Mouse (Mus musculus) stomach, embryonic 16.5 days (tissue): ENCODE data around the gene Gab2. TPM values are rescaled to one million over a fixed set of nuclear protein-coding genes. Genes with fewer than 3 reads are reported as not detected.

ENCODE experiments used
- ATAC-seq: fragments of 200-750 bp; cut with Nextera tagmentation; 2 replicates; pipeline ENCODE4 v1.8.0; 2017; ENCODE audit warnings: moderate number of reproducible peaks, moderate TSS enrichment; ENCODE audit not compliant: insufficient read depth, low FRiP score
- H3K27ac ChIP-seq: fragments of 300-500 bp; sonication (generic); 2 replicates; pipeline ENCODE4 v1.5.1; 2014; ENCODE audit warnings: low read length
- H3K27me3 ChIP-seq: fragments of 300-500 bp; sonication (generic); 2 replicates; pipeline ENCODE4 v1.6.1; 2014; ENCODE audit warnings: low read length, control low read depth, mixed read lengths; ENCODE audit not compliant: control insufficient read depth, insufficient read depth
- H3K36me3 ChIP-seq: fragments of 300-500 bp; sonication (generic); 2 replicates; pipeline ENCODE4 v1.6.1; 2014; ENCODE audit warnings: low read length; ENCODE audit not compliant: control insufficient read depth, insufficient read depth
- H3K4me1 ChIP-seq: fragments of 300-500 bp; sonication (generic); 2 replicates; pipeline ENCODE4 v1.6.1; 2014; ENCODE audit warnings: low read length, control low read depth, mixed read lengths; ENCODE audit not compliant: control insufficient read depth, insufficient read depth
- H3K4me2 ChIP-seq: fragments of 300-500 bp; sonication (generic); 2 replicates; pipeline ENCODE4 v1.6.1; 2014; ENCODE audit warnings: low read depth, low read length, mixed read lengths
- H3K4me3 ChIP-seq: fragments of 300-500 bp; sonication (generic); replicated peaks from 2 replicates; pipeline ENCODE4 v1.5.1; 2014; ENCODE audit warnings: mild to moderate bottlenecking, low read length
- H3K9ac ChIP-seq: fragments of 300-500 bp; sonication (generic); 2 replicates; pipeline ENCODE4 v1.6.1; 2014; ENCODE audit warnings: low read length
- H3K9me3 ChIP-seq: fragments of 300-500 bp; sonication (generic); replicated peaks from 2 replicates; pipeline ENCODE4 v1.6.1; 2016; ENCODE audit warnings: low read length, control low read depth; ENCODE audit not compliant: control insufficient read depth
- WGBS: fragments of 180-500 bp; shearing (Covaris S2); extraction: QIAGEN DNeasy Blood & Tissue Kit; methylation state at CpG from one replicate; pipeline ENCODE4 v1.1.7; 2014; 5-methylcytosine and 5-hydroxymethylcytosine counted together
- polyA plus RNA-seq: library from polyadenylated mRNA; unstranded; fragments of >200 nt; fragmentation: Nextera tagmentation; extraction: Ambion mirVana; gene quantifications from 2 replicates; pipeline ENCODE4 v1.2.1, GENCODE M21; 2015

The Gab2 gene
- polyA plus RNA-seq, 1 experiment from 2014 or later = 8.3 TPM

DNA sequence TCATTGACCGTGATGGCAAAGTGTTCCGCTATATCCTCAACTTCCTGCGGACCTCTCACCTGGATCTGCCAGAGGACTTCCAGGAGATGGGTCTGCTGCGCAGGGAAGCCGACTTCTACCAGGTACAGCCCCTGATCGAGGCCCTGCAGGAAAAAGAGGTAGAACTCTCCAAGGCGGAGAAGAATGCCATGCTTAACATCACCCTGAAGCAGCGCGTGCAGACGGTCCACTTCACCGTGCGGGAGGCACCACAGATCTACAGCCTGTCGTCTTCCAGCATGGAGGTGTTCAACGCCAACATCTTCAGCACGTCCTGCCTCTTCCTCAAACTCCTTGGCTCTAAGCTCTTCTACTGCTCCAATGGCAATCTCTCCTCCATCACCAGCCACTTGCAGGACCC lies 266.1 kb downstream of the Gab2 start:
- no peak for ATAC-seq

GRCm38 (mm10) chr7:97348318-97348717 lies 266.9 kb downstream of the Gab2 start:
- Histone ChIP-seq H3K27ac (no peak overlapping the region), H3K9me3 (no peaks in the 10 kb centered on the region), H3K27me3 (no peaks in the 10 kb centered on the region), H3K4me3 (no peak overlapping the region), H3K9ac (no peak overlapping the region), H3K4me2 (no peak overlapping the region), H3K36me3 (no peaks in the 10 kb centered on the region), H3K4me1 (peaks cover 11% of the 10 kb centered on the region)
- no peak for ATAC-seq
- 89% methylated on average over 3 of the region's 3 CpGs for WGBS

More for the DNA sequence above, 266.1 kb downstream of the Gab2 start:
- 97% methylated on average over 15 of the region's 15 CpGs for WGBS
- no peak overlapping the region for H3K4me2 ChIP-seq
- H3K27me3 ChIP-seq = no peaks in the 10 kb centered on the region
- H3K9me3 ChIP-seq = no peaks in the 10 kb centered on the region
- H3K4me3 ChIP-seq = no peak overlapping the region
- no peak overlapping the region for H3K9ac ChIP-seq
- H3K36me3 ChIP-seq = no peaks in the 10 kb centered on the region
- H3K27ac ChIP-seq = no peak overlapping the region
- peaks cover 12% of the 10 kb centered on the region for H3K4me1 ChIP-seq

- Histone ChIP-seq H3K4me2 (no peak overlapping the region), H3K27me3 (no peaks in the 10 kb centered on the region), H3K27ac (no peak overlapping the region), H3K4me3 (no peak overlapping the region), H3K9ac (no peak overlapping the region), H3K36me3 (no peaks in the 10 kb centered on the region), H3K4me1 (peaks cover 7% of the 10 kb centered on the region), H3K9me3 (no peaks in the 10 kb centered on the region)
- ATAC-seq = no peak
- 83% methylated on average over 5 of the region's 5 CpGs for WGBS
Observed at GRCm38 (mm10) chr7:97348836-97349235, 267.4 kb downstream of the Gab2 start.

DNA sequence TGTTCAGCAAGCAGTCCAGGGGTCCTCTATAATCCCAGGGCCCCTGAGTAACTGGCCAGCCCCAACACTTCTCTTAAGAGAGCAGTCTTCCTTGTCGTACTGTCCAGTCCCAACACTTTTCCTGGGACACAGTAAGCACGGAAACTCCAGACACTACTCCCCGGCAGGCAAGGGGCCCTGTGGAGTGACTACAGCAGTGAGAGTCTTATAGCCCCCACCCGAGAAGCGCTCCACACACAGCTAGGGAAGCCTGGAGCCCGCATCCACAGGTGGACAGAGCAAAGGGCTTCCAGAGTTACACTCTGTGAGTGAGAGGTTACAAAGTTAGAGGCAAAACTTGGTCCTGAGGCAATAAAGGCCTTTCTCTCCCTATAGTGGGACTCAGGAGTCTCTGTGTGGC lies 268.1 kb downstream of the Gab2 start:
- no peaks in the 10 kb centered on the region for H3K36me3 ChIP-seq
- peaks cover 7% of the 10 kb centered on the region for H3K4me1 ChIP-seq
- no peak overlapping the region for H3K4me3 ChIP-seq
- H3K9ac ChIP-seq = no peak overlapping the region
- ATAC-seq = no peak
- H3K4me2 ChIP-seq = no peak overlapping the region
- no peaks in the 10 kb centered on the region for H3K9me3 ChIP-seq
- no peaks in the 10 kb centered on the region for H3K27me3 ChIP-seq
- 91% methylated on average over 6 of the region's 6 CpGs for WGBS
- no peak overlapping the region for H3K27ac ChIP-seq

DNA sequence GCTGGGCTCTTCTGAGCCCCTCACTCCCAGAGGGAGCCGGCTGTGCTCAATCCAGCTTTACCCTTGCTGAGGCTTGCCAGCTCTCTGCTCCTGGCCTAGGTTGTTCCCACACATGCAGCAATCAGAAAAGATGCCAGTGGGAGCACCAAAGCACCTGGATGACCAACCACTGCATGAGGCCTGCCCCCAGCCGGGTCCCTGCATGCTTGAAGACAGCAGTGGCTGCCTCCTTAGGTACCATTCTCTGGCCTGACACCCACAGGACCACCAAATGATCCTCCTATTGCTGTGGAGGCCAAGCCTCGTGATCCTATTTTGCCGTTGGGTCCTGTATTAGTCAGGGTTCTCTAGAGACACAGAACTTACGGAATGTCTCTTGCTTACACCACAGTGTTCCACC lies 269.5 kb downstream of the Gab2 start:
- H3K4me3 ChIP-seq = no peak overlapping the region
- 86% methylated on average over 5 of the region's 5 CpGs for WGBS
- no peak overlapping the region for H3K9ac ChIP-seq
- H3K4me1 ChIP-seq = 0 out of 2 replicates have a peak, but pooled peaks cover 3% of the 10 kb centered on the region
- no peak overlapping the region for H3K4me2 ChIP-seq
- H3K36me3 ChIP-seq = no peaks in the 10 kb centered on the region
- no peak overlapping the region for H3K27ac ChIP-seq
- H3K27me3 ChIP-seq = no peaks in the 10 kb centered on the region
- ATAC-seq = no peak
- H3K9me3 ChIP-seq = no peaks in the 10 kb centered on the region

GRCm38 (mm10) chr7:97351792-97352513 lies 270.6 kb downstream of the Gab2 start:
- ATAC-seq = no peak
- no peak overlapping the region for H3K27ac ChIP-seq
- no peaks in the 10 kb centered on the region for H3K9me3 ChIP-seq
- no peaks in the 10 kb centered on the region for H3K27me3 ChIP-seq
- H3K9ac ChIP-seq = no peak overlapping the region
- WGBS = 86% methylated on average over 11 of the region's 11 CpGs
- H3K4me2 ChIP-seq = no peak overlapping the region
- H3K4me1 ChIP-seq = 0 out of 2 replicates have a peak, but pooled peaks cover 3% of the 10 kb centered on the region
- no peaks in the 10 kb centered on the region for H3K36me3 ChIP-seq
- H3K4me3 ChIP-seq = no peak overlapping the region

- Histone ChIP-seq H3K9ac (no peak overlapping the region), H3K27me3 (no peaks in the 10 kb centered on the region), H3K9me3 (no peaks in the 10 kb centered on the region), H3K27ac (no peak overlapping the region), H3K36me3 (no peaks in the 10 kb centered on the region), H3K4me2 (no peak overlapping the region), H3K4me1 (0 out of 2 replicates have a peak, but pooled peaks cover 3% of the 10 kb centered on the region), H3K4me3 (no peak overlapping the region)
- ATAC-seq = no peak
- 82% methylated on average over 6 of the region's 6 CpGs for WGBS
Observed at GRCm38 (mm10) chr7:97353356-97353755, 272.0 kb downstream of the Gab2 start.

- H3K9me3 ChIP-seq = no peaks in the 10 kb centered on the region
- no peak for ATAC-seq
- H3K27ac ChIP-seq = no peak overlapping the region
- WGBS = 32% methylated on average over 13 of the region's 13 CpGs
- no peak overlapping the region for H3K9ac ChIP-seq
- H3K27me3 ChIP-seq = no peaks in the 10 kb centered on the region
- 0 out of 2 replicates have a peak, but pooled peaks cover 3% of the 10 kb centered on the region for H3K4me1 ChIP-seq
- H3K4me2 ChIP-seq = no peak overlapping the region
- no peak overlapping the region for H3K4me3 ChIP-seq
- H3K36me3 ChIP-seq = no peaks in the 10 kb centered on the region
Observed at GRCm38 (mm10) chr7:97355068-97355841, 273.9 kb downstream of the Gab2 start.

DNA sequence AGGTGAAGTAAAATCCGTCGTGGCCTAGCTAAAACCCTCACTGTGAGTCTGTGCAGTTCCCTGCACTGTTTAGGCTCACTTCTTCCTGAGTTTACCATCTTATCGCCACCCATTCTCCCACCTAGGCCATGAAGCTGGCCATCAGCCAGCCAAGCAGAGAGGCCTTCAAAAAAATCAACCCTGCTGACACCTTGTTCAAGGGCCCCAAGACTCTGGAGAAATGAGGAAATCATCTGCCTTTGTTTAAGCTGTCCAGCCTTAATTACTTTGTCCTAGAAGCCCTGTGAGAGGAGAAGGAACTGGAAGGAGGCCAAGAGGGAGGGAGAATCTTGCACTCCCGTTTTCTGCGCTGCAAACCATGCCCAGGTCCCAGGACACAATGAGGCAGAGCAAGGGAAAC lies 274.9 kb downstream of the Gab2 start:
- Histone ChIP-seq H3K4me3 (no peak overlapping the region), H3K4me1 (0 out of 2 replicates have a peak, but pooled peaks cover 3% of the 10 kb centered on the region), H3K27ac (0 out of 2 replicates have a peak overlapping the region, but pooled peaks have one; percentile 12), H3K4me2 (no peak overlapping the region), H3K9ac (no peak overlapping the region), H3K36me3 (no peaks in the 10 kb centered on the region), H3K27me3 (no peaks in the 10 kb centered on the region), H3K9me3 (no peaks in the 10 kb centered on the region)
- 67% methylated on average over 5 of the region's 5 CpGs for WGBS
- ATAC-seq = peak; percentile 16; the same call in 1 of the 2 replicates
